Mouse (Mus musculus) Patski (cell line): ENCODE measurements at regions not wholly inside any gene's neighbourhood (a gene's known extent, or its start where the extent isn't known, plus 50 kb on each side); places are given as distances from the start of the nearest gene placed in this dataset.

Source experiments
- ATAC-seq: fragments of 100-300 bp; one replicate; pipeline ENCODE4 v1.8.0; 2021
- CTCF ChIA-PET: fragments of 350-600 bp; sonication (Branson Sonifier 250); formaldehyde crosslinking; loops from one replicate; lab custom pipeline; 2022; ENCODE audit warnings: inconsistent platforms; lab: Charles Lee
- POLR2A ChIA-PET: fragments of 350-600 bp; sonication (Branson Sonifier 250); formaldehyde crosslinking; loops from one replicate; lab custom pipeline; 2022; ENCODE audit warnings: antibody characterized with exemption, inconsistent platforms; lab: Charles Lee
- DNase-seq: peaks from one replicate; pipeline ENCODE4 v3.0.0-alpha.2; 2011; ENCODE audit warnings: low read depth, low spot score
- H3K27me3 ChIP-seq: fragments of 371-371 bp; one replicate; pipeline ENCODE4 v1.5.1; 2021
- CTCF ChIP-seq: fragments of 100-300 bp; IDR thresholded peaks from one replicate; pipeline ENCODE4 v1.5.1; 2021
- in situ Hi-C: fragments of 300-500 bp; cut with MboI; formaldehyde crosslinking; loops from 3 replicates; pipeline ENCODE4 v1.11.1; 2018; ENCODE audit warnings: low pct_unique_long_range_greater_than_20kb, mixed read lengths

DNA sequence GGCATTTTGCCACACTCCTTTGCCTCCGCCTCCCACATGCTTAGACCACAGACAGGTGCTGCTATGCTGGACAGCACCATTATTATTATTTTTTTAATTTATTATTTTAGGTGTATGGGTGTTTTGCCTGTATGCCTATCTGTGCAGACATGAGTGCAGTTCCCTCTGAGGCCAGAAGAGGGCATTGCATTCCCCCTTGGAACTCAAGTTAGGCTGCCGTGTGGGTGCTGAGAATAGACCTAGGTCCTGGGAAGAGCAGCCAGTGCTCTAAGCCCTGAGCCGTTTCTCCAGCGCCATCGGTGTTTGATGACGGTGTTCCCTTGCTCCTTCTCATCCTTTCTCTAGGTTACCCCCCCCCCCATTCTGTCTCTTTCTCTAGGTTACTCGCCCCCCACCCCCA lies 49.9 kb upstream of the Ucn3 start:
- in situ Hi-C loops = no loop called here
- ATAC-seq = no peak
- POLR2A ChIA-PET = no interaction called here
- no peak for DNase-seq
- CTCF ChIA-PET = interaction anchor here (1.9 kb wide), 1 partner anchor 329 kb away, joined by 8 read pairs; no protein-coding TSS in a partner anchor
- peaks cover 1% of the 10 kb centered on the region for H3K27me3 ChIP-seq
- TF ChIP-seq CTCF = no peak
